Mouse (Mus musculus): ENCODE measurements at regions not wholly inside any gene's neighbourhood (a gene's known extent, or its start where the extent isn't known, plus 50 kb on each side); places are given as distances from the start of the nearest gene placed in this dataset.
A peak's percentile ranks its signal among the peaks of the same experiment; 100 is the strongest.

GRCm38 (mm10) chr4:31404840-31405714 lies 558.8 kb upstream of the Map3k7 start:
- Histone ChIP-seq H3K9me3 (replicated peaks) (no peaks in the 10 kb centered on the region), H3K4me2 (peak overlapping the region; percentile 63)
- ATAC-seq (ENCODE audit: insufficient number of reproducible peaks, low FRiP score), result peak; percentile 87

GRCm38 (mm10) chr4:31410157-31410556 lies 553.7 kb upstream of the Map3k7 start:
- WGBS, result 75% methylated on average over 3 of the region's 3 CpGs
- no peaks in the 10 kb centered on the region for H3K9me3 ChIP-seq (replicated peaks)
- H3K4me3 ChIP-seq, result no peak overlapping the region
- no peak overlapping the region for H3K27ac ChIP-seq (ENCODE audit: poor library complexity, severe bottlenecking)
- H3K4me2 ChIP-seq, result no peak overlapping the region
- H3K27me3 ChIP-seq (replicated peaks), result no peaks in the 10 kb centered on the region
- no peak for ATAC-seq (ENCODE audit: insufficient number of reproducible peaks, low FRiP score)
- peaks cover 5% of the 10 kb centered on the region for H3K4me1 ChIP-seq (replicated peaks)
- no peak overlapping the region for H3K9ac ChIP-seq
- no peaks in the 10 kb centered on the region for H3K36me3 ChIP-seq

More at GRCm38 (mm10) chr4:31404840-31405714, 558.8 kb upstream of the Map3k7 start:
- Histone ChIP-seq H3K4me3 (peak overlapping the region; percentile 27), H3K27me3 (replicated peaks) (no peaks in the 10 kb centered on the region), H3K27ac (ENCODE audit: poor library complexity, severe bottlenecking) (peak overlapping the region; percentile 84), H3K36me3 (no peaks in the 10 kb centered on the region), H3K9ac (no peak overlapping the region), H3K4me1 (replicated peaks) (peaks cover 27% of the 10 kb centered on the region)
- 20% methylated on average over 16 of the region's 16 CpGs for WGBS

DNA sequence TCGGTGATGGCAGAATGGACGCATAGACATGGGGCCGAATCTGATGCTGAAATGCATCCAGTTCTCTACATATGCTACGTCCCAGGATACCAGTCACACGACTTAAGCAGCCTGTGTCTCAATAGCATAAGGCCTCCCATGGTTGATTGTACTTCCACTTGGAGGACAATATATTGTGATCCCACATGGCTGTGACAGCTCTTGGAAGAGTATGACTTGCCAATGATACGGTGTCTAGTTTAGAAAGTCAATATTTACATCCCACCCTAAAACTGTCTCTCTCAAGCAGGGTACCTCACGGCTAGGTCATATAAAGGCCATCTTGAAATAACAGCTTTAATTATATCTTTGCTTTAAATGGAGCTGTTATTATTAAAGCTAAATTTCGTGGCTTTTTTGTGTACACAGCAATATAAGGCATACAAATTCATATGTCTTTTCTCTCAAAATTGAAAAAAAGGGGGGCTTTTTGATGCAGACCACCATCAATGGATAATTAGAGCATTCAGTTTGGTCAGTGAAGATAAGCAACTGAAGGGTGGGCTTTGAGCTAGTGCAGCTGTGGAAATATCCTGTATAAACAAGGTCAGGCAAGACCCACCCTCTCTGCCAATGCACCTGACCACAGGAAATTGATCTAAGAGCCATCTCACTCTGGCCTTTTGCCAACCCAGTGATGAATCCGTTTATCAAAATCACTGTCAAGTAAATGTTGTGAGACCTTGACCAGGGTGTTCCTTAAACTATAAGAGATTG lies 551.9 kb upstream of the Map3k7 start:
- no peaks in the 10 kb centered on the region for H3K36me3 ChIP-seq
- no peaks in the 10 kb centered on the region for H3K4me1 ChIP-seq (replicated peaks)
- no peaks in the 10 kb centered on the region for H3K9me3 ChIP-seq (replicated peaks)
- H3K27me3 ChIP-seq (replicated peaks), result no peaks in the 10 kb centered on the region
- no peak overlapping the region for H3K27ac ChIP-seq (ENCODE audit: poor library complexity, severe bottlenecking)
- no peak overlapping the region for H3K4me3 ChIP-seq
- WGBS, result 77% methylated on average over 9 of the region's 9 CpGs
- H3K4me2 ChIP-seq, result no peak overlapping the region
- no peak for ATAC-seq (ENCODE audit: insufficient number of reproducible peaks, low FRiP score)
- no peak overlapping the region for H3K9ac ChIP-seq

DNA sequence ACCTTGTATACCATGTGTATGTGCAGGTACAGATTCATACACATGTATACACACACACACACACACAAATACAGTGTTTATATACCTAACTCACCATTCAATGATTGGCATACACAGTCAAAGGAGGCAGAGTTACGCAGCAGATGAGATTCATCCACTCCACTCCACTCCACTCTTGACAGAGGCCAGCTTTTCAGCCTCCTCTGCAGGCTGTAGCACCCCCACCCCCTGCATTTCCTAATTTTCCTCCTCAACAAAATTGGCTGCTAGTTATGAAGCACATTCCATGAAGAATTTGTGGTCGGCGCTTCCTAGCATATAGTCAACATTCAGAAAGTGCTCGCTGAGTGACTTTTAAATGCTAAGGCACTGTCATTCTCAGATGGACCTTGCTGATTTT lies 546.7 kb upstream of the Map3k7 start:
- Histone ChIP-seq H3K9ac (no peak overlapping the region), H3K27ac (ENCODE audit: poor library complexity, severe bottlenecking) (no peak overlapping the region), H3K4me2 (no peak overlapping the region), H3K4me1 (replicated peaks) (peaks cover 6% of the 10 kb centered on the region), H3K27me3 (replicated peaks) (no peaks in the 10 kb centered on the region), H3K9me3 (replicated peaks) (no peaks in the 10 kb centered on the region), H3K36me3 (no peaks in the 10 kb centered on the region), H3K4me3 (no peak overlapping the region)
- 88% methylated on average over 4 of the region's 4 CpGs for WGBS
- no peak for ATAC-seq (ENCODE audit: insufficient number of reproducible peaks, low FRiP score)

DNA sequence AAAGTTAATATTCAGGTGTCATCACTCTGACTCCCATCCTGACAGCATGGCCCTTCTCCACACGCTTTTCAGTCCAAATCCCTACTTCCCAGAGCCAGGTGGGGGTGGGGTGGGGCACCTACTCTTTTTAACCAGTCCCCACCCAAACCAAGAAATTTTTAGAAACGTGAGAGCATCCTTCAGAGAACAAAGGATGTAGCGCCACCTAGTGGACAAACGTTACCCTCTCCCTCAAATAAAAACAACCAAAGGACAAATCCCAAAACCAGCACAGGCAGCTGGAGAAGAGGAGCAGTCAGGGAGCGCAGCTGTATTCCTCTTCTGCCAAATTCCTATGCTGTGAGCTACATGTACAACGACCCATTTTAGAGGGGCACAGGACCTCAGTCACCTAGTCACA lies 544.7 kb upstream of the Map3k7 start:
- Histone ChIP-seq H3K4me3 (no peak overlapping the region), H3K27me3 (replicated peaks) (no peaks in the 10 kb centered on the region), H3K4me2 (no peak overlapping the region), H3K4me1 (replicated peaks) (peaks cover 6% of the 10 kb centered on the region), H3K9ac (no peak overlapping the region), H3K27ac (ENCODE audit: poor library complexity, severe bottlenecking) (no peak overlapping the region), H3K9me3 (replicated peaks) (no peaks in the 10 kb centered on the region), H3K36me3 (no peaks in the 10 kb centered on the region)
- ATAC-seq (ENCODE audit: insufficient number of reproducible peaks, low FRiP score), result 0 out of 2 replicates have a peak, but pooled peaks have one; percentile 39
- WGBS, result 9% methylated on average over 6 of the region's 6 CpGs

DNA sequence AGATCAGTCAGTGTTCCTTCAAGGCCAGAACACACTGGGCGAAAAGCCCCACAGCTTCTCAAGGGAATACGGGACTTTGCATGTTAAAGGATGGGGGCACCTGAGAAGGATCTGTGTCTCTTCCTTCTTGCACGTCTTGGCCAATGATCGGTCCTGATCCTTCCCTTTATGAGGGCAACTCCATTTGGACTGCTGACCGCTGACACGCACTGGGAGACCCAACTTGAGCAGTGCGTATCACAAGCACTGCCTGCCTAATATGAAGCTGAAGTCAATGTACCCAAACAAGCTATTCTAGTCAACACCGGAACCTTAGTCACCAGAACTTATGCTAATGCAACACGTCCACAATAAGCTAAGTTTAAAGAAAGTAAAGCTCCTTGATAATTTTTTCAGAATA lies 543.7 kb upstream of the Map3k7 start:
- Histone ChIP-seq H3K36me3 (no peaks in the 10 kb centered on the region), H3K4me3 (no peak overlapping the region), H3K9me3 (replicated peaks) (no peaks in the 10 kb centered on the region), H3K27ac (ENCODE audit: poor library complexity, severe bottlenecking) (no peak overlapping the region), H3K27me3 (replicated peaks) (no peaks in the 10 kb centered on the region), H3K4me1 (replicated peaks) (peaks cover 13% of the 10 kb centered on the region), H3K9ac (no peak overlapping the region), H3K4me2 (no peak overlapping the region)
- WGBS, result 90% methylated on average over 9 of the region's 9 CpGs
- no peak for ATAC-seq (ENCODE audit: insufficient number of reproducible peaks, low FRiP score)

DNA sequence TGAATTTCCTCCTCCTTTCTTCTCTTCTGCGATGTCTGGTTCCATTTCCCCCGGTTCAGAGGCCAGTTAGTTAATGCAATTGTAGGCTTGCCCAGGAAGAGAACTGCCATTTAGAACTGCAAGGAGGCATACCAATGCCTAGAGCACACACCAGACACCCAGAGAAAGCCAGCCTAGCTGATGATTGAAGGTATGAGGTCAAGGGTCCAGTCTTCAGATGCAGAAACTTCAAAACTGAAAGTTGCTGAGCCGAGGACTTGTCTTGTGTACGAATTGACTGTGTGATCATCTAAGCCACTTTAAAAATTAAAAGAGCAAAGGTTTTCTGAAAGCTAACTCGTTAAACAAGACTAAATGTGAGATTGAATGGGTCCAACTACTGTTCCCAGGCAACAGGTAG lies 542.5 kb upstream of the Map3k7 start:
- no peaks in the 10 kb centered on the region for H3K36me3 ChIP-seq
- WGBS, result 75% methylated on average over 5 of the region's 5 CpGs
- H3K27ac ChIP-seq (ENCODE audit: poor library complexity, severe bottlenecking), result no peak overlapping the region
- no peaks in the 10 kb centered on the region for H3K9me3 ChIP-seq (replicated peaks)
- H3K4me3 ChIP-seq, result no peak overlapping the region
- no peak overlapping the region for H3K9ac ChIP-seq
- no peak overlapping the region for H3K4me2 ChIP-seq
- H3K4me1 ChIP-seq (replicated peaks), result peaks cover 19% of the 10 kb centered on the region
- ATAC-seq (ENCODE audit: insufficient number of reproducible peaks, low FRiP score), result no peak
- no peaks in the 10 kb centered on the region for H3K27me3 ChIP-seq (replicated peaks)

- peak overlapping the region; percentile 88 for H3K27ac ChIP-seq (ENCODE audit: poor library complexity, severe bottlenecking)
- H3K36me3 ChIP-seq, result no peaks in the 10 kb centered on the region
- H3K9ac ChIP-seq, result no peak overlapping the region
- H3K4me1 ChIP-seq (replicated peaks), result peaks cover 22% of the 10 kb centered on the region
- H3K27me3 ChIP-seq (replicated peaks), result no peaks in the 10 kb centered on the region
- peak; percentile 19; the same call in 1 of the 2 replicates for ATAC-seq (ENCODE audit: insufficient number of reproducible peaks, low FRiP score)
- no peak overlapping the region for H3K4me3 ChIP-seq
- no peaks in the 10 kb centered on the region for H3K9me3 ChIP-seq (replicated peaks)
- no peak overlapping the region for H3K4me2 ChIP-seq
- WGBS, result 16% methylated on average over 7 of the region's 7 CpGs
These were observed 538.8 kb upstream of the Map3k7 start for GRCm38 (mm10) chr4:31425135-31425534.

- Histone ChIP-seq H3K4me1 (replicated peaks) (peaks cover 19% of the 10 kb centered on the region), H3K9me3 (replicated peaks) (no peaks in the 10 kb centered on the region), H3K27me3 (replicated peaks) (no peaks in the 10 kb centered on the region), H3K27ac (ENCODE audit: poor library complexity, severe bottlenecking) (peak overlapping the region; percentile 88), H3K4me2 (no peak overlapping the region), H3K9ac (no peak overlapping the region), H3K4me3 (no peak overlapping the region), H3K36me3 (no peaks in the 10 kb centered on the region)
- WGBS, result 58% methylated on average over 4 of the region's 4 CpGs
- ATAC-seq (ENCODE audit: insufficient number of reproducible peaks, low FRiP score), result 0 out of 2 replicates have a peak, but pooled peaks have one; percentile 4
These were observed 538.2 kb upstream of the Map3k7 start for GRCm38 (mm10) chr4:31425716-31426115.

DNA sequence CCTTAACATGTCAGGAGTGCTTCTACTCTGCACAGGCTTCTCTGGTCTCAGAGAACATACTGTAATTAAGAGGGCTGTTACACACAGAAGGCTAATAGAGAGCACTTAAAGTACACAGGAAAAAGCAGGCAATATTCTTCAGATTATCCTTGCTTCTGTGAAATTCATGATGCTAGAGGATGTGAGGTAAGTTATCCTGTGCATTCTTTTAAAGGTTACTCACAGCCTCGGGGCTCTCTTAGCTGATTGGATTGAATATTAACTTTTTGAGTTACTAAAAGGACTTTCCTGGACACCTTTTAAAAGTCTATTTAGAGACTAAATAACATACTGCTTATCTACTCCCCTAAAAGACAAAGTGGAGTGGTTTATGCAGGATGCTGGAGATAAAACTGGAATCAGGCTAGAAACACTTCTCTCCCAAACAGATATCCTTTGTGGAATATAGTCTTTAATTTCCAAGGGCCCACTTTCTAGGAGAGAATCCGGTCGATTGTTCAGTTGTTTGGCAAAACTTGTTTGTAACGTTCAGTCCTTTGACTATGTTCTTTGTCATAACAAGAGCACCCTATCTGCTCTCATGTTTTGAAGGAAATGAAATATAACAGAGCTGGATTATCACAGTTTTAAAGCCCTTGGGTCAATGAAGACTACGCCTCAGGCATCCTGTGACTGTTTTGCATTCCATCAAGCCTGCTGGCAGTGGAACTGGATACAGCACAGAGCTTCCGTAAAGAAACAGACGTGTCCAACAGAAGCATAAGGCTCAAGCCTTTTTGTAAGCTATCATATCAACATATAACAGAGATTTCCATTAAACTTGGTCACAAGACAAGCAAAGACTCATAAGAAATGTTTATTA lies 537.5 kb upstream of the Map3k7 start:
- Histone ChIP-seq H3K9ac (no peak overlapping the region), H3K4me3 (no peak overlapping the region), H3K9me3 (replicated peaks) (no peaks in the 10 kb centered on the region), H3K4me1 (replicated peaks) (peaks cover 15% of the 10 kb centered on the region), H3K36me3 (no peaks in the 10 kb centered on the region), H3K27me3 (replicated peaks) (no peaks in the 10 kb centered on the region), H3K27ac (ENCODE audit: poor library complexity, severe bottlenecking) (peak overlapping the region; percentile 88), H3K4me2 (no peak overlapping the region)
- WGBS, result 28% methylated on average over 7 of the region's 7 CpGs
- ATAC-seq (ENCODE audit: insufficient number of reproducible peaks, low FRiP score), result peak; percentile 84

GRCm38 (mm10) chr4:31433943-31434342 lies 530.0 kb upstream of the Map3k7 start:
- 83% methylated on average over 7 of the region's 7 CpGs for WGBS
- no peaks in the 10 kb centered on the region for H3K27me3 ChIP-seq (replicated peaks)
- no peak overlapping the region for H3K4me2 ChIP-seq
- H3K9me3 ChIP-seq (replicated peaks), result no peaks in the 10 kb centered on the region
- no peak overlapping the region for H3K27ac ChIP-seq (ENCODE audit: poor library complexity, severe bottlenecking)
- no peak for ATAC-seq (ENCODE audit: insufficient number of reproducible peaks, low FRiP score)
- H3K4me3 ChIP-seq, result no peak overlapping the region
- H3K4me1 ChIP-seq (replicated peaks), result peaks cover 3% of the 10 kb centered on the region; the same call in 1 of the 2 replicates
- H3K36me3 ChIP-seq, result no peaks in the 10 kb centered on the region
- H3K9ac ChIP-seq, result no peak overlapping the region
